Mouse (Mus musculus) left cerebral cortex, postnatal 10 days (tissue): ENCODE measurements around the gene A930009A15Rik. TPM values are rescaled to one million over a fixed set of nuclear protein-coding genes. Genes with fewer than 3 reads are reported as not detected.

ENCODE experiments used
- DNase-seq, 2 experiments: peaks; one replicate each; pipeline ENCODE4 v3.0.0; 2021 to 2022; ENCODE audit warnings: low spot score in 2 of 2, mixed read lengths in 1 of 2; ENCODE audit errors: extremely low spot score in 1 of 2
- intact Hi-C: fragments of 180-260 bp; cut with DNase I; formaldehyde crosslinking; loops from one replicate; pipeline ENCODE4 v1.15.1; 2025
- total RNA-seq, 2 experiments: library from RNA; stranded (reverse); gene quantifications; 2 replicates each; pipeline ENCODE4 v1.2.3; 2021

Gene A930009A15Rik
- total RNA-seq, result under 1 TPM; 0.34 to 0.61 TPM

DNA sequence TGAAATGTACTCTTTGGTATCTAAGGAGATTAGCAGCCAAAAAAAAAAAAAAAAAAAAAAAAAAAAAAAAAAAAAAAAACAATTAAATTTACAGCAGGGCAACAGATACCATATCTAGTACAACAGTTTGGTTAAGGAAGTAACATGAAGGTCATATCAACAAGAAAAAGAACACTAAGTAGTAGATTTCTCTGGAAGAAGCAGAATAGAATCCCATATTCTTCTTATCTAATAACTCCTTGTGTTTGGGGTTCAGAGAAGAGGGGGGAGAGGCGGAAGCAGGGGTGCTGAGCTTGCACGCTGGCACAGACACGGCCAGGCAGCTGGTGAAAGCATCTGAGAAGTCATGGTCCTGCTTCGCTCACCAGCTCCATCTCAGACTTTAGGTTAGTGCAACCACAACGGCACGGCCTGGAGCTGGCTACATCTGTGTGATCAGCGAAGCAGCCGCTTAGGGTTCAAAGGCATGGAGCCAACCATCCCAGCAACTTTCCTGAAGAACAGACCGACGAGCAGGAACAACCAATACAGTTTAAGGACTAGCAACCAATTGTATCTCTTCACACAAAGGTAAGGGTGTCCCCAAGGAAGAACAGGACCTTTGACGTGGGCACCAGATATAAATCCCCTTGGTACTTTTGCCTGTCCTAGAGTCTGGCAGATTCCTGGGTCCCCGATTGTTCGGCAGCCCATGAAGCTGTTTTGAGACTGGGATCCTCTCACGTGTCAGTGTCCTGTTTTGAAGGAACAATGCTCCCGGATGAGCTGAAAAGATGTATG is at the start of gene A930009A15Rik:
Gene A930009A15Rik, plus strand, starts transcription at position 275 of the 780 bp plus-strand sequence.
- no peak for DNase-seq
- intact Hi-C loops, result no loop called here

DNA sequence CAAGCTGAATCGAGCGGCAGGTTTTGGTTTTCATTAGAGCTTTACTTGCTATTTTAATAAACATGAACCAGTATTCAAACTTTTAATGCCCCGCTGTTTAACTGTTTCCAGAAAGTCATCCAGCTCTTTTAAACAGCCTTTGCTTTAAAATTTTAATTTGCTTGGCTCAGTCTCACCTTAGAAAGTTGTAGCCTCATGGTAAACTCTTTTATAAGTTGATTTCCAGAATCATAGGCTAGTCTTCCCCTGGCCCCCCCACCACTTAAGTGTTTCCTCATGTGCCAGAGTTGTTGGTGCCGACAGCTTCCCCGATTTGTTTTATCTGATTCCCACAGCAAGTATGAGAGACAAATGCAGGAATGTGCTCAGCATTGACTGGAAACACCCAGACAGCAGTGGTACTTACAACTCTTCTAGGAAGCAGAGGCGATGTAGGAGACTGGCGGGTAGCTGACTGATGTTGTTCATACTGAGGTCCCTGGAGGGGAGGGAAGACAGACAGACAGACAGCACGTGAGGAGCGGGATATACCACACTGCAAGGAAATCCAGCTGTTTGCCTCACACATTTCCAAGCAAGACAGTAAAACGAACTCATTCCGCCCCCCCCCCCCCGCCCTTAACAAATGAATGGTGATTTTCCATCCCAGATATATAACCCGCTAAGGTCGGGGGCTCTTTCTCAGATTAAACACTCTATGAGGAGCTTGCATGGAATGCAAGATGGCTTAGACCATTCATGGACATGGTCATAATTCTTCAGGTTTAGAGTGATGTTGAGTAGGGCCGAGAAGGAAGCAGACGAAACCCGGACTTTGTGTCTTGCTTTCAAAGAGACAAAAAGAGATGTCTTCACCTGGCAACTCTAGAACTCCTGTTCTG is 49.3 kb upstream of the A930009A15Rik start:
- no peak for DNase-seq
- intact Hi-C loops, result no loop called here

- no peak for DNase-seq
- intact Hi-C loops, result no loop called here
Observed at GRCm38 (mm10) chr10:115521081-115521451, 48.7 kb upstream of the A930009A15Rik start.

DNA sequence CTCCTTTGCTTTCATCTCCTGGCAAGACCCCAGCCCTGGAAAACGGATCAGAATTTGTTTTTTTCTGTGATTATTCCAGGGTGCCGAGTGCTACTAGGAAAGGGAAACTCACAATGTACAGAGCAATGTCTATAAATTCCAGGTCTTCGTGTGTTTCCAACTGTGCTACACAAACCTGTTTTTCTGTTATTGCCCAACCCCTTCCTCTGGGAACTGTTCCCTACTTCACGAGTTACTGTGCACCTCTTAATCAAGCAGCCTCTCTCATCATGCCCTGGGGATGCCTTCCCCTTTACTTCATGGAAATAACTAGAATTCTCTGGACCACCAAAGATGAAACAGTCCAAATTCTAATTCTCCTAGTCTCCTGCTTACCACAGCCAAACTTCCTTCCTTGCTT is 40.9 kb upstream of the A930009A15Rik start:
- intact Hi-C loops, result no loop called here
- no peak for DNase-seq

DNA sequence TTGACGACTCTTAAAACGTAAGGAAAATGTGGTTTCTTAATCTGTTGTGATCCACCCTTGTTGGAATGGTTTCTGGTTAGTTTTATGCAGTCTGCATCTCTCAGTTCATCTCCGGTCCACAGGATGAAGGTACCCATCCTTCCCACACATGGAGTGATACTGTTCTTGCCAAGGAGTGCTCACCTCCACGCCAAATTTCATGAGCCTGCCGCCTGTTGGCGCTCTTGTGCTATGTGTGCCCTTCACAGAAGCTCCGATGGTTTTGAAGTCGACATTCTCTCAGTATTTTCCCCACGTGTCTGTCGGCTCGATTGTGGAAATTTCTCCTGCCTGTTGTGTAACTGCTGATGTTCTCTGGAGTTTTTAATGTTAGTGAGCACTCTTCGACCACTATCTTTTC is 40.0 kb upstream of the A930009A15Rik start:
- DNase-seq, result no peak
- intact Hi-C loops, result no loop called here

- no peak for DNase-seq
- intact Hi-C loops, result no loop called here
Observed at GRCm38 (mm10) chr10:115530746-115531145, 39.0 kb upstream of the A930009A15Rik start.

GRCm38 (mm10) chr10:115542917-115543316 is 26.9 kb upstream of the A930009A15Rik start:
- intact Hi-C loops, result no loop called here
- no peak for DNase-seq

- intact Hi-C loops, result no loop called here
- DNase-seq, result no peak
Observed at GRCm38 (mm10) chr10:115550253-115550652, 19.5 kb upstream of the A930009A15Rik start.

DNA sequence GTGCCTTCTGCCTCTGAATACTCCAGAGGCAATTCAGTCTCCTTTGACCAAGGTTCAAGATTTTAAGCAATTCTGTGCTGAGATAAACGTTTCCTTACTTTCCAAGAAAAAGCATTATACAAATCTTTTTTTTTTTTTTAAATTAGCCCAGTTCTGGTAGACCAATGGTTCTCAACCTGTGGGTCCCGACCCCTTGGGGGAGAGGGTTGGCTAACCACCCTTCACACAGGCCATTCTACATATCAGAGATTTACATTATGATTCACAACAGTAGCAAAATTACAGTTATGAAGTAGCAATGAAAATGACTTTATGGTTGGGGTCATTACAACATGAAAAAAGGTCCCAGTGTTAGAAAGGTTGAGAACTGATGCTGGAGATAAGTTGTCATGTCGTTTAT is 18.7 kb upstream of the A930009A15Rik start:
- DNase-seq, result no peak

DNA sequence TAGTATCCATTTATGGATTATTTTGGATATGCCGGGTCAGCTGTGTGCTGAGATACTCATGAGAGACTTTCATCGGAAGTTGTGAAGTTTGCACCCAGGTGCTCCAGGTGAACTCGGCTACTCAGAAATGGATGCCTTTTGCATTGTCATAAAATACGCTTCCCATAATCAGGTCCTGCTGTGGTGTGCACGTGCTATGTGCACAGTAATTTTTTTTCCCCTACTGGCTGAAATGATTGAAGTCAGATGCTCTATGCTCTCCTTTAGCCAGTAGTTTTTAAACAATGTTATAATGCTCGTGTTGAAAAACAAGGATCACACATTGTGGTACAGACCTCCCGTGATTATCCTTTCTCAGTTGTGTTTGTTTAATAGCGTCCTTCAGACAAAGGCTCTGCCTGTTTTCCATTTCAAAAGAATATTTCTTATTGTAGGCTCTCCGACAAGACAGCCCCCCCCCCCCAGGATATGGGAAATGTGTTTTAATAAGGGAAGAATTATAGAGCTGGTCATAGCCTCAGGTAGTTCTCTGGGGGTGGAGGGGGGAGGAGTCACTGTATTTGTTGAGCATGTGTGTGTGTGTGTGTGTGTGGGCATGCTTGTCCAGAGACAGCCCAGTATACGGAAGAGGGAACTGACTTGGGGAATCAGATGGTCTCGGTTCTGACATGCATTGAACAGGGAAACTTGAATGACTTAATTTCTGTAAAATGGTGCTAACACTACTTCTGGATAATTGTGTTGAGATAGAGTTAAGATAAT is 16.3 kb upstream of the A930009A15Rik start:
- no peak for DNase-seq
- intact Hi-C loops, result no loop called here

More for the DNA sequence above, 18.7 kb upstream of the A930009A15Rik start:
- intact Hi-C loops, result no loop called here

DNA sequence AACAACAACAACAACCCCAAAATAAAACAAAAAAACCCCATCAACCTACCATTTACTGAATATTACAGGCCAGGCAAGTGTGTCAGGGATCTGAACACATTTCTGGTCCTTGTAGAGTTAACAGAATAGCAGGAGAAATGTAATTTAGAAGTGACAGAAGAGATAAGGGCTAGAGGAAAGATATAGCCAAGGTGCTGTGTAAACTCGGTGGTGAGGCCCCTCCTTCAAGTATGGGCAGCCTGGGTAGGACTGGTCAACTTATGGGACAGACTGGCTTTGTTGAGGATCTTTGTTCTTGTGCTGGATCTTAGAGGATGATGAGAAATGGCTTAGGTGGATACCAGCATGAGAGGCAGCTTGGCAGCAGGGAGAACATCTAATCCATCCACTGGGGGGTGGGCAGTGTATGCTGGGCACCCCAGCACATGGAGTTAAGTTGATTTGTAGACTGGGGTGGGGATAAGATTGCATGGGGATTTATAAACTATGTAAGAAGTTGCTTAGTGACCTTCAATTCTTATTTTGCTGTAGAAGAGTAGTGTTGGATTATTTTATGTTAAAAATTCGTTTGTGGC is 14.5 kb upstream of the A930009A15Rik start:
- intact Hi-C loops, result no loop called here
- DNase-seq, result no peak

GRCm38 (mm10) chr10:115556738-115557242 is 13.0 kb upstream of the A930009A15Rik start:
- intact Hi-C loops, result no loop called here
- DNase-seq, result no peak

DNA sequence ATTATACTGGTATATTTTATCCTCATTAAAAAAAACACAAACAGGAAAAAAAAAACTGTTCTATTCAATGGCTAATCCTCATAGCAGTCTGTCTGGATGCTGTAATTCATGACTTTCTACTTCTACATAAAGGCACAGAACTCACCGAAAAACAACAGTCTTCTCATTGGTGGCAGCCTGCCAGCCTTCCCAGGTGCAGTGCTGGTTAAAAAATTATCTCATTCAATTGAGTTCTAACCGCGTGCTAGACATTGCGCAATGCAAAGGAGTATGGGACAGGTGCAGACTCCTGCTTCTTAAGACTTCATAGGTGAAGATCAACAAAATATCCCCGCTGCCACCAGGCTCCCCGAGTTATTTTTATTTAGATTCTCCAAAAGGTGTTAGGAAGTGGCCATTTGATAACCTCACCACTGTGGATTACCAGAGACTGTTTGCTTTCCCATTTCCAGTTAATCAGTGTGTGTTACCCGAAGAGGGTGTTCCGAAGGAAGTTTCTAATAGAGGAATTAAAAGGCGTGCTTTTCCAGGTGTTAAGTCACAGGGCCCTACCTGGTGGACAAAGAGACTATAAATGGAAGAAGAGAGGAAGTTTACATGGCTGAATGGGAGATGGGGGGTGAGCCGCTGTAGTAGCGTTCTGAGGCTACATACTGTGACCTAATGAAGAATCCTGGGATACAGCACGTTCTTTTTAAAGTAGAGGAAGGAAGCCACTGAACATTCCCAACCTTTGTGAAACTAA is 8.5 kb upstream of the A930009A15Rik start:
- DNase-seq, result no peak
- intact Hi-C loops, result no loop called here

DNA sequence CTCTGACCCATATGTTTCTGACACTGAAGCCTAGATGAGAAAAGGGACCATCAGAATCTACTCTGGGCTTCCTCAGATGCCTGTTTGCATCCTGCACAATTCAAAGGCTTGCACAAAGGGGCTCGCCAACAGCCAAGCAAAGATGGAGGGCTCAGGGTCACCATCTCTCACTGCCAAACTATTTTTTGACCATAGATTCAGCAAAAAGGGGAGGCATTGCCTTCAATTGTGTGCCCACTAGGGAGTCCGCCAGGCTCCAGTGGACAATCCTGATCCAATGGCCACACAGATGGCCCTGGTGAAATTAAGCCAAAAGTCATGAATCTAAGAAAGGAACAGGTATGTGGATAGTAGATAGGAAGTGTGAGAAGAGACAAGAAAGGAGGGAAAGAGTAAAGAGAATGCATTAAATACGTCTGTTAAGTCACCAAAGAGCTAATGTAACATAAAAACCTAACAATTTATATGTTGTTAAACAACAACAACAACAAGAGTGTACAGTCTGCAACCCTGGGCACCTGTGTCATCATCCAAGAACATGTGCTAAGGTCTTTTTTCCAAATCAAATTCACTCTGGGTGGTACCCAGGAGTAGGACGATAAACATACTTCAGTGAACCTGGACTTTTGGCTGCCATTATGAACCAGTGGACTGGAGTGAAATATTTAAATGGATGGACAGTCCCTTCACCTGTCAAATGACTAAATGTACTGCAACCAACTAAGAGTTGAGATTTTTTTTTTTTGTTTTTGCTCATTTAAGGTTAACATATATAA is 6.7 kb upstream of the A930009A15Rik start:
- intact Hi-C loops, result no loop called here
- DNase-seq, result no peak

- intact Hi-C loops, result no loop called here
- no peak for DNase-seq
Observed at GRCm38 (mm10) chr10:115563961-115564360, 5.8 kb upstream of the A930009A15Rik start.

DNA sequence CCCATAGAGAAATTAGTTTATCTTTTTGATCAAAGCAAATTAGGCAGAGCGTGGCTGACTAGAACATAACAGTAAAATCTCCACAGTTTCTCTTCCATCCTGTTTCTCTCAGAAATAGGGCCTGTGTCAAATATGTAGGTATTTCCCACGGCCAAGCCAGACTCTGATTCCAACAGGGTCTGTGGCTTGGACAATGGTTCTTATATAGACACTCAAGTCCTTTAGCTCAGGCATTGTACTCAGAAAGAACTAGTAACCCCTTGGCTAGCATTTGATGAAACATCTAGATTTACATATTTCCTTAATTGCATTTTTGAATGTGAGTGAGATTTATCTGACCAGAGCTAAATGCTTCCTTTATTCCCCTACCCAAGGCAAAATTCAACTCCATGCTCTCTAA is 791 bp downstream of the A930009A15Rik start:
- no peak for DNase-seq
- intact Hi-C loops, result no loop called here

DNA sequence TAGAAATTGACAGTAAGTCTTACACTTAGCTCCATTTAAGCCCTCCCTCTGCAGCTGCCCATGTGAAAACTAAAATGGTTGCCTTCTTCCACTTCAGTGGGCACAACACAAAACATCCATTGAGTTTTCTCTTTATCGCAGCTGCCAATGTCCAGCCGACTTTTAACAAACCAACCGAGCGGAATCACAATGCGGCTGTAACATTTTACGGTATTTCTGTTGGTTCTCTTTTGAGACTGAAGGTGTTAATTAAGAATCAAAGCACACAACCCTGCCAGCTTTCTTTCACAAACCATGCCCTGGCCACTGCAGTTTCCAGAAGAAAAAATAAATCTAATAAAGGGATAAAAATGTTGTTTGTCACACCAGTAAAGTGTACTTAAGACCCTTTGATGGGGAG is 1.5 kb downstream of the A930009A15Rik start:
- DNase-seq, result peak in 1 of 2 experiments; percentile 17
- intact Hi-C loops, result no loop called here
